Mouse (Mus musculus) cerebellum, postnatal 4 days (tissue): ENCODE measurements around the gene Gjb4.

Experiments
- DNase-seq, 2 experiments: peaks; one replicate each; pipeline ENCODE4 v3.0.0; 2022; ENCODE audit warnings: low spot score in 2 of 2, mixed read lengths in 1 of 2

Gene Gjb4

DNA sequence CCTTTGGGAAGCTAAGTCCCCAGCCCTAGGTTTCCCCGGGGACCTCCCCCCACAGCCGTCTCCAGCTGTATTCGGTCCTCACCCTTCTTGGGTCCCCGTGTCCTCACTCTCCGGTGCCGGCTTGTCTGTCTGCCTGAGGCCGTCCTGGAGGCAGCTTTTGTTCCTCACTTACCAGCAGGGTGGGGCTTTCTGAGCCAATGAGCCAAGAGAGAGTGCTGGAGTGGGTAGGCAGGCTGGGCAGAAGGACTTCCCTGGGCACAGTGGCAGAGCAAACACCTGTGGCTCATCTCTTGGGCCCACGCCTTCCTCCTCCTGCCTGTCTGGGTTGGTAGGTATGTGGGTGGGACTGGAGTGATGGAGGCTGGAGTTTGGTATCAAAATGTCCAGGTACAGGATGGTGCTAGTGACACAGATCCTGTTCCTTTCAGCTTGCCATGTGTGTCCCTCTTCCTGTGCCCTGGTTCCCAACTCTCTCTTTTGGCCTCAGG lies at the start of gene Gjb4:
Gjb4 (minus strand) TSS at position 131 of the 488 bp plus-strand sequence.
- no peak for DNase-seq

- no peak for DNase-seq
Measured at GRCm38 (mm10) chr4:127402614-127403013, 48.7 kb upstream of the Gjb4 start.

GRCm38 (mm10) chr4:127402166-127402565 lies 48.3 kb upstream of the Gjb4 start:
- no peak for DNase-seq

GRCm38 (mm10) chr4:127400165-127401145 lies 46.6 kb upstream of the Gjb4 start:
- DNase-seq: peak in 1 of 2 experiments; percentile 77

DNA sequence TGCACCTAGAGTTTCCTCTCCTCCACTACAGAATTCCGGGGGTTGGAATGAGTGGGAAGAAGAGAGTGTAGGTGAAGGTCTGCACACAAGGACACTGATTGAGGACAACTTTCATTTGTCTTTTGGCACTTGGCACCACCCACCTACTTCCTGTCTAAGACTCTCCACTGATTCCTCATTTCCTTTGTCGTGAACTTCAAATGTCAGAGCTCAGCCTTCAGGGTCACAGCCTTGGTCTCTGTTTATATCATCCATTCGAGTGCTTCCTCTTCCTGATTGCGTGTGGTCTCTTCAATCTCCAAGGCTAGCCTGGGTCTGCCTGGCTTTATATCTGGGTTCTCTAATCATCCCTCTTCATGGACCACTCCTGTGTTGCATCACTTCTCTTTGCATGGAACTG lies 41.7 kb upstream of the Gjb4 start:
- DNase-seq: no peak

DNA sequence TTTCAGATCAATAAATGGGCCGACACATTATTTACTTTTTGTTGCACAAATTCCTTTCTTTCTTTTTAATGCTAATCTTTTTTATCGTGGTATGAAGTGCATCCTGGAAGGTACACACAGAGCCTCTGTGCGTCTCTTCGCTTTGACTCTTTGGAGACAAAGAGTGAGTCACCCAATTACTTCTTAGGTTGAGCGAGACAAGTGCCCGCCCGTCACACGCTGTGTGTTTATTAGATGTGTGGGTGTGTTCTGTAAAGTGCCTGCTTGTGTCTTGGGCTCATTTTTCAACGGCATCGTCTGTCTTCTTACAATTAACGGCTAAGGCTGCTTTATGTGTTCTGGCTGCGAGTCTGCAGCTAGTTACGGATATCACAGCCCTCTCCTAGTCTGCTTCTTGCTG lies 35.8 kb upstream of the Gjb4 start:
- no peak for DNase-seq

- no peak for DNase-seq
Measured at GRCm38 (mm10) chr4:127377344-127377743, 23.5 kb upstream of the Gjb4 start.

- no peak for DNase-seq
Measured at GRCm38 (mm10) chr4:127375541-127376177, 21.8 kb upstream of the Gjb4 start.

DNA sequence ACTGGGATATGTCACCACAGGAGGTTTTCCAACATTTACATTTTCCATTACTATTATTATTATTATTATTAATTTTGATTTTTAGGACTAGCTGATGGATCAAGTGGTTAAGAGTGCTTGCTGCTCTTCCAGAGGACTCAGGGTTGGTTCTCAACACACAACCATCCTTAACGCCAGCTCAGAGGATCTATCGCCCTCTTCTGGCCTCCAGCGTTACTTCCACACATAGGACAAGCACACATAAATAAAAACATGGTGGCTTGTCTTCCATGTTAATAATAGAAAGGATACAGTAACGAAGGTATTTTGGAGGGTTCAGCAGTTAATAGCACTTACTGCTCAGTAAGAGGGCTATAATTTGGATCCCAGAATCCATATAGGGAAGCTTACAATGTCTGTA lies 20.8 kb upstream of the Gjb4 start:
- no peak for DNase-seq

DNA sequence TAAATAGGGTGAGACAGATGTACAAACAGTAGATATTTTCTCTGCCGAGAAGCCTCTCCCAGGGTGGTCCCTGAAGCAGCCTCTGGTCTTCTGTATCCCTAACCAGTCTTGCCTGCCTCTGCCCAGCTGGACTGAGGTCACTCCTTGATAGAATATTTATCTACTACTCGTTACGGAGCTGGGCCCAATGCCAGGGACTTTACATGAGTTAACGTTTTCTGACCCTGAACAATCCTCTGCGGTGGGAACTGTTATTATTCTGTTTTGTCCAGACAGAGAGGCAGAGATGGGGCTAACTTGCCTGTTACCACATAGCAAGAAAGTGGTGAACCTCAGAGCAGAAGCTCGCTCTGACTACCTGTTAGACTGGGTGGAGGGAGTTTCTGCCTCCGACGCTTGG lies 19.6 kb upstream of the Gjb4 start:
- DNase-seq: no peak

DNA sequence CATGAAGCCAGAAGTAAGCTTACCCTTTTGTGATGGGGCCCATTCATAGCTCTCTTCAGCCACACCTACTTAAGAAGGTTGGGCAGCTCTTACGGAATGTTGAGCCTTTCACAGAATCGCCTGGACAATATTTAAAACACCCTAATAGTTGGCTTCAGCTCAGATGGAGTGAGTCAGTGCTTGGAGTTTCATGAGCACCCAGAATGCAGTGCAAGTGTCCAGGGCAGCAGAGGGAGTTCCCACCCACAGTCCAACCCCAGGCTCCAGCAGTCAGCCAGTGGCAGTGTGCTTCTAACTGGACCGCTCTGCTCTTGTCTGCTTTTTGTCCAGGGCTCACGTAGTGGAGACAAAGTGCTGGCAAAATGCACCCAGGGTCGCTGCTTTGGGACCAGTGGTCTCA lies 17.7 kb upstream of the Gjb4 start:
- DNase-seq: no peak

DNA sequence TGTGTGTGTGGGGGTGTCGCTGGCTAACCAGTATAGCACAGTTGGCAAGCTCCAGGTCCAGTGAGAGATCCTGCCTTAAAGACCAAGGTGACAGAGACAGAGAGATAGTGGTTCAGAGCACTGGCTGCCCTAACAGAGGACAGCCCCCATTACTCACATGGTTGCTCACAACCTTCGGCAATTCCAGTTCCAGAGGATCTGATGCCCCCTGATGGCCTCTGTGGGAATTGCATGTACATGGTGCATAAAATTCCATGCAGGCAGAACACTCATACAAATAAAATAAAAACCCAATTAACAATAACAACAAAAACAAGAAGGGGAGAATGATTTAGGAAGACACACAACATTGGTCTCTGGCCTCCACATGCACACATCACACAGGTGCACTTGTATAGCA lies 16.6 kb upstream of the Gjb4 start:
- peak in 1 of 2 experiments; percentile 45 for DNase-seq

GRCm38 (mm10) chr4:127368379-127368973 lies 14.6 kb upstream of the Gjb4 start:
- DNase-seq: peak; percentile 82 to 90

- no peak for DNase-seq
Measured at GRCm38 (mm10) chr4:127365834-127366233, 12.0 kb upstream of the Gjb4 start.

GRCm38 (mm10) chr4:127365433-127365832 lies 11.6 kb upstream of the Gjb4 start:
- no peak for DNase-seq

DNA sequence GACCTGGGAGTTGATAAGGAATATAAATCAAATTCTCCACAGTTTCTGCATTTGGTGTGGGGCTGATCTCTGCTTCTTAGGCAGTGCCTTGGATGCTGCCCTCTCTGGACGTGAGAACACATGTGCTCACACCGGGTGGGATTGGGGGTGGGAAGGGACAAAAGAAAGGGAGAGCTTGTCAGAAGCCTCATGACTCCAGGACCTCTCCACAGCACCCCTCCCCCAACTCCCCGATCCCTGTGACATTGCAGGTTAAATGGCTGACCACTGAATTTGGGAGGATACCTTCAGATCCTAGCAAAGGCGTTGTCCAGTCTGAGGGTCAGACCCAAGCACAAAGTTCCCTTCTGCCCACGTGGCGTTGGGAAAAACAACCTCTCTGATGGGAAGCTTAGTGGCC lies 10.6 kb upstream of the Gjb4 start:
- no peak for DNase-seq

- no peak for DNase-seq
Measured at GRCm38 (mm10) chr4:127363331-127363730, 9.4 kb upstream of the Gjb4 start.

- no peak for DNase-seq
Measured at GRCm38 (mm10) chr4:127362520-127362919, 8.6 kb upstream of the Gjb4 start.

- DNase-seq: no peak
Measured at GRCm38 (mm10) chr4:127358018-127358417, 4.1 kb upstream of the Gjb4 start, which contains the start of gene Gjb5. Gjb5 (minus strand) TSS chr4:127358181.

- DNase-seq: no peak
Measured at GRCm38 (mm10) chr4:127354506-127355485, 915 bp upstream of the Gjb4 start.

GRCm38 (mm10) chr4:127352594-127352993 lies 1.3 kb downstream of the Gjb4 start:
- DNase-seq: no peak
